Mouse (Mus musculus) liver, embryonic 11.5 days (tissue): ENCODE measurements around the gene Ehd1. TPM values are rescaled to one million over a fixed set of nuclear protein-coding genes. Genes with fewer than 3 reads are reported as not detected.

Experiments used
- ATAC-seq: fragments of 200-750 bp; cut with Nextera tagmentation; replicated peaks from 2 replicates; pipeline ENCODE4 v1.8.0; 2017; ENCODE audit warnings: moderate number of reproducible peaks, mild to moderate bottlenecking, moderate TSS enrichment, moderate library complexity; ENCODE audit not compliant: low FRiP score
- DNase-seq: peaks from one replicate; pipeline ENCODE4 v3.0.0-alpha.2; 2017; ENCODE audit warnings: low spot score
- H3K27ac ChIP-seq: fragments of 300-500 bp; sonication (generic); 2 replicates; pipeline ENCODE4 v1.5.1; 2014; ENCODE audit warnings: mild to moderate bottlenecking, low read depth, low read length, control low read depth
- H3K27me3 ChIP-seq: fragments of 300-500 bp; sonication (generic); replicated peaks from 2 replicates; pipeline ENCODE4 v1.6.1; 2014; ENCODE audit warnings: low read length, mixed read lengths; ENCODE audit not compliant: control insufficient read depth, insufficient read depth
- H3K36me3 ChIP-seq: fragments of 300-500 bp; sonication (generic); 2 replicates; pipeline ENCODE4 v1.6.1; 2014; ENCODE audit warnings: mild to moderate bottlenecking, low read length, moderate library complexity, mixed read lengths; ENCODE audit not compliant: control insufficient read depth, insufficient read depth
- H3K4me1 ChIP-seq: fragments of 300-500 bp; sonication (generic); replicated peaks from 2 replicates; pipeline ENCODE4 v1.6.1; 2014; ENCODE audit warnings: low read length, mixed read lengths; ENCODE audit not compliant: control insufficient read depth, insufficient read depth
- H3K4me2 ChIP-seq: fragments of 300-500 bp; sonication (generic); 2 replicates; pipeline ENCODE4 v1.6.1; 2014; ENCODE audit warnings: mild to moderate bottlenecking, control low read depth, moderate library complexity
- H3K4me3 ChIP-seq: fragments of 300-500 bp; sonication (generic); 2 replicates; pipeline ENCODE4 v1.5.1; 2014; ENCODE audit warnings: low read depth, low read length, control low read depth
- H3K9ac ChIP-seq: fragments of 300-500 bp; sonication (generic); 2 replicates; pipeline ENCODE4 v1.6.1; 2014; ENCODE audit warnings: low read depth, low read length, control low read depth
- H3K9me3 ChIP-seq: fragments of 300-500 bp; sonication (generic); 2 replicates; pipeline ENCODE4 v1.6.1; 2016; ENCODE audit warnings: low read length, inconsistent platforms, mixed read lengths; ENCODE audit not compliant: control insufficient read depth
- WGBS: fragments of 180-500 bp; shearing (Covaris S2); extraction: QIAGEN DNeasy Blood & Tissue Kit; methylation state at CpG from one replicate; pipeline ENCODE4 v1.1.7; 2014; 5-methylcytosine and 5-hydroxymethylcytosine counted together
- microRNA counts: library from miRNA; unstranded; fragments of <30 nt; microRNA quantifications from one replicate; lab custom pipeline; 2015
- microRNA-seq: library from miRNA; unstranded; fragments of <30 nt; microRNA quantifications from one replicate; pipeline ENCODE4, GENCODE M21; 2017; ENCODE audit warnings: borderline number of aligned reads
- polyA plus RNA-seq: library from polyadenylated mRNA; unstranded; fragments of >200 nt; fragmentation: Nextera tagmentation; extraction: Ambion mirVana; gene quantifications from 2 replicates; pipeline ENCODE4 v1.2.1, GENCODE M21; 2014

Gene Ehd1
- polyA plus RNA-seq, 1 experiment from 2014 or later, result 96.5 TPM

- H3K36me3 ChIP-seq, result peaks cover 6% of the 10 kb centered on the region; the same call in 1 of the 2 replicates
These were observed 72.9 kb downstream of the Ehd1 start for GRCm38 (mm10) chr19:6349215-6349983.

More at GRCm38 (mm10) chr19:6349215-6349983, 72.9 kb downstream of the Ehd1 start:
- Histone ChIP-seq H3K9me3 (no peaks in the 10 kb centered on the region), H3K27me3 (no peaks in the 10 kb centered on the region), H3K4me2 (peak overlapping the region; percentile 26), H3K9ac (no peak overlapping the region), H3K4me3 (no peak overlapping the region), H3K27ac (peak overlapping the region; percentile 32; the same call in 1 of the 2 replicates), H3K4me1 (peaks cover 17% of the 10 kb centered on the region)
- ATAC-seq, result peak; percentile 76
- 28% methylated on average over 14 of the region's 14 CpGs for WGBS
- no peak for DNase-seq

MicroRNAs encoded within 50 kb of the gene (microRNA counts, 519-probe panel; counts per million panel counts)
- microRNA mmu-miR-192 (lab: Ali Mortazavi, UCI), result 5,357 counts per million, percentile 48 among the panel's probes with 10 or more counts

Small RNA genes within 50 kb of the gene (microRNA-seq; reads per million reads assigned to microRNA genes)
- 1,092 reads per million, percentile 73 among the genes with 10 or more reads in this experiment for gene Mir192
- 1,676 reads per million, percentile 78 among the genes with 10 or more reads in this experiment for gene Mir194-2
- gene Mir6989, result 1.4 reads per million

Other genes with a start within 250 kb of the Ehd1 start
- 30.7 and 33.7 TPM in 2 replicates for gene Syvn1, start 230.1 kb upstream of the Ehd1 start, polyA plus RNA-seq
- 84.5 and 93.9 TPM in 2 replicates for gene Mrpl49, start 218.9 kb upstream of the Ehd1 start, polyA plus RNA-seq
- gene Fau, start 218.9 kb upstream of the Ehd1 start, polyA plus RNA-seq, result 1,022 and 1,135 TPM in 2 replicates
- 38.7 and 42.3 TPM in 2 replicates for gene Znhit2, start 215.5 kb upstream of the Ehd1 start, polyA plus RNA-seq
- 28.6 and 30.8 TPM in 2 replicates for gene Tm7sf2, start 208.4 kb upstream of the Ehd1 start, polyA plus RNA-seq
- 54.8 and 57.1 TPM in 2 replicates for gene Vps51, start 199.5 kb upstream of the Ehd1 start, polyA plus RNA-seq
- not detected in 2 replicates for gene Tmem262, start 196.7 kb upstream of the Ehd1 start, polyA plus RNA-seq
- gene Gm28374, start 194.5 kb upstream of the Ehd1 start, polyA plus RNA-seq, result 0.75 and 2.2 TPM in 2 replicates
- 50.4 and 52.3 TPM in 2 replicates for gene Zfpl1, start 191.8 kb upstream of the Ehd1 start, polyA plus RNA-seq
- 50.8 and 55.3 TPM in 2 replicates for gene Cdca5, start 191.7 kb upstream of the Ehd1 start, polyA plus RNA-seq
- 0.43 and 0.51 TPM in 2 replicates for gene AC131692.1, start 182.3 kb upstream of the Ehd1 start, polyA plus RNA-seq
- gene Naaladl1, start 170.9 kb upstream of the Ehd1 start, polyA plus RNA-seq, result 2.0 and 2.4 TPM in 2 replicates
- gene Sac3d1, start 158.1 kb upstream of the Ehd1 start, polyA plus RNA-seq, result 56.1 and 60.8 TPM in 2 replicates
- gene Snx15, start 148.4 kb upstream of the Ehd1 start, polyA plus RNA-seq, result 34.6 and 35.1 TPM in 2 replicates
- 0.15 TPM in 1 of 2 replicates, not detected in the other for gene Batf2, start 135.7 kb upstream of the Ehd1 start, polyA plus RNA-seq
- gene Arl2, start 135.2 kb upstream of the Ehd1 start, polyA plus RNA-seq, result 70.6 and 73.4 TPM in 2 replicates
- not detected in 2 replicates for gene Majin, start 92.3 kb upstream of the Ehd1 start, polyA plus RNA-seq
- gene Gpha2, start 50.3 kb upstream of the Ehd1 start, polyA plus RNA-seq, result 0.70 TPM in 1 of 2 replicates, not detected in the other
- 10.5 and 12.0 TPM in 2 replicates for gene Ppp2r5b, start 40.9 kb upstream of the Ehd1 start, polyA plus RNA-seq
- 10.4 and 13.5 TPM in 2 replicates for gene Atg2a, start 35.1 kb upstream of the Ehd1 start, polyA plus RNA-seq
- gene Cdc42bpg, start 29.7 kb downstream of the Ehd1 start, polyA plus RNA-seq, result 0.26 and 1.2 TPM in 2 replicates
- gene Men1, start 58.3 kb downstream of the Ehd1 start, polyA plus RNA-seq, result 53.8 and 59.7 TPM in 2 replicates
- gene Map4k2, start 64.4 kb downstream of the Ehd1 start, polyA plus RNA-seq, result 12.9 and 14.2 TPM in 2 replicates
- gene Sf1, start 87.0 kb downstream of the Ehd1 start, polyA plus RNA-seq, result 194 and 203 TPM in 2 replicates
- gene Pygm, start 107.7 kb downstream of the Ehd1 start, polyA plus RNA-seq, result 1.4 and 4.3 TPM in 2 replicates
- gene Rasgrp2, start 122.6 kb downstream of the Ehd1 start, polyA plus RNA-seq, result 97.6 and 105 TPM in 2 replicates
- 1.1 and 1.6 TPM in 2 replicates for gene Nrxn2, start 142.0 kb downstream of the Ehd1 start, polyA plus RNA-seq